Mouse (Mus musculus): ENCODE data around the gene Gars. TPM values are rescaled to one million over a fixed set of nuclear protein-coding genes. Genes with fewer than 3 reads are reported as not detected.

Gars gene
- polyA plus RNA-seq, 1 experiment from 2014 or later, result 233 TPM

GRCm38 (mm10) chr6:55043206-55043605 is 5.4 kb downstream of the Gars start:
- H3K9me3 ChIP-seq (replicated peaks), result no peaks in the 10 kb centered on the region
- peaks cover 18% of the 10 kb centered on the region for H3K36me3 ChIP-seq
- no peaks in the 10 kb centered on the region for H3K27me3 ChIP-seq (ENCODE audit: low read depth, poor library complexity, severe bottlenecking)
- peaks cover 19% of the 10 kb centered on the region for H3K4me1 ChIP-seq
- no peak overlapping the region for H3K27ac ChIP-seq (replicated peaks)
- 88% methylated on average over 8 of the region's 8 CpGs for WGBS
- H3K4me3 ChIP-seq, result no peak overlapping the region
- DNase-seq (ENCODE audit: low spot score), result no peak

GRCm38 (mm10) chr6:55044542-55044941 is 6.7 kb downstream of the Gars start:
- no peaks in the 10 kb centered on the region for H3K9me3 ChIP-seq (replicated peaks)
- H3K36me3 ChIP-seq, result peaks cover 31% of the 10 kb centered on the region
- H3K4me3 ChIP-seq, result no peak overlapping the region
- no peak overlapping the region for H3K27ac ChIP-seq (replicated peaks)
- no peak for DNase-seq (ENCODE audit: low spot score)
- 88% methylated on average over 5 of the region's 5 CpGs for WGBS
- H3K4me1 ChIP-seq, result peaks cover 8% of the 10 kb centered on the region
- no peaks in the 10 kb centered on the region for H3K27me3 ChIP-seq (ENCODE audit: low read depth, poor library complexity, severe bottlenecking)

GRCm38 (mm10) chr6:55045326-55045725 is 7.5 kb downstream of the Gars start:
- H3K27me3 ChIP-seq (ENCODE audit: low read depth, poor library complexity, severe bottlenecking), result no peaks in the 10 kb centered on the region
- H3K4me1 ChIP-seq, result peaks cover under 1% of the 10 kb centered on the region
- no peaks in the 10 kb centered on the region for H3K9me3 ChIP-seq (replicated peaks)
- no peak for DNase-seq (ENCODE audit: low spot score)
- 72% methylated on average over 1 of the region's 1 CpGs for WGBS
- no peak overlapping the region for H3K27ac ChIP-seq (replicated peaks)
- no peak overlapping the region for H3K4me3 ChIP-seq
- peaks cover 39% of the 10 kb centered on the region for H3K36me3 ChIP-seq

- H3K4me1 ChIP-seq, result no peaks in the 10 kb centered on the region
- 91% methylated on average over 10 of the region's 10 CpGs for WGBS
- no peaks in the 10 kb centered on the region for H3K27me3 ChIP-seq (ENCODE audit: low read depth, poor library complexity, severe bottlenecking)
- DNase-seq (ENCODE audit: low spot score), result no peak
- H3K27ac ChIP-seq (replicated peaks), result no peak overlapping the region
- peaks cover 76% of the 10 kb centered on the region for H3K36me3 ChIP-seq
- no peak overlapping the region for H3K4me3 ChIP-seq
- H3K9me3 ChIP-seq (replicated peaks), result no peaks in the 10 kb centered on the region
Measured at GRCm38 (mm10) chr6:55049186-55049585, 11.4 kb downstream of the Gars start.

- Histone ChIP-seq H3K4me1 (no peaks in the 10 kb centered on the region), H3K36me3 (peaks cover 97% of the 10 kb centered on the region), H3K9me3 (replicated peaks) (no peaks in the 10 kb centered on the region), H3K27ac (replicated peaks) (no peak overlapping the region), H3K27me3 (ENCODE audit: low read depth, poor library complexity, severe bottlenecking) (no peaks in the 10 kb centered on the region), H3K4me3 (no peak overlapping the region)
- no peak for DNase-seq (ENCODE audit: low spot score)
- WGBS, result 91% methylated on average over 4 of the region's 4 CpGs
Measured at GRCm38 (mm10) chr6:55054491-55054890, 16.7 kb downstream of the Gars start.

- WGBS, result 90% methylated on average over 3 of the region's 3 CpGs
- Histone ChIP-seq H3K4me1 (no peaks in the 10 kb centered on the region), H3K27ac (replicated peaks) (no peak overlapping the region), H3K36me3 (peaks cover 97% of the 10 kb centered on the region), H3K9me3 (replicated peaks) (no peaks in the 10 kb centered on the region), H3K27me3 (ENCODE audit: low read depth, poor library complexity, severe bottlenecking) (no peaks in the 10 kb centered on the region), H3K4me3 (no peak overlapping the region)
- no peak for DNase-seq (ENCODE audit: low spot score)
Measured at GRCm38 (mm10) chr6:55057427-55057826, 19.6 kb downstream of the Gars start.

- Histone ChIP-seq H3K4me3 (no peak overlapping the region), H3K9me3 (replicated peaks) (no peaks in the 10 kb centered on the region), H3K27ac (replicated peaks) (no peak overlapping the region), H3K27me3 (ENCODE audit: low read depth, poor library complexity, severe bottlenecking) (no peaks in the 10 kb centered on the region), H3K4me1 (no peaks in the 10 kb centered on the region), H3K36me3 (peaks cover 99% of the 10 kb centered on the region)
- WGBS, result 94% methylated on average over 7 of the region's 7 CpGs
- no peak for DNase-seq (ENCODE audit: low spot score)
Measured at GRCm38 (mm10) chr6:55060241-55060825, 22.5 kb downstream of the Gars start.

- H3K4me3 ChIP-seq, result no peak overlapping the region
- DNase-seq (ENCODE audit: low spot score), result no peak
- H3K9me3 ChIP-seq (replicated peaks), result no peaks in the 10 kb centered on the region
- no peak overlapping the region for H3K27ac ChIP-seq (replicated peaks)
- WGBS, result 94% methylated on average over 11 of the region's 11 CpGs
- peaks cover 99% of the 10 kb centered on the region for H3K36me3 ChIP-seq
- no peaks in the 10 kb centered on the region for H3K4me1 ChIP-seq
- no peaks in the 10 kb centered on the region for H3K27me3 ChIP-seq (ENCODE audit: low read depth, poor library complexity, severe bottlenecking)
Measured at GRCm38 (mm10) chr6:55061328-55061727, 23.5 kb downstream of the Gars start.

GRCm38 (mm10) chr6:55062200-55062599 is 24.4 kb downstream of the Gars start:
- Histone ChIP-seq H3K4me3 (no peak overlapping the region), H3K27ac (replicated peaks) (no peak overlapping the region), H3K27me3 (ENCODE audit: low read depth, poor library complexity, severe bottlenecking) (no peaks in the 10 kb centered on the region), H3K9me3 (replicated peaks) (no peaks in the 10 kb centered on the region), H3K36me3 (peaks cover 98% of the 10 kb centered on the region), H3K4me1 (no peaks in the 10 kb centered on the region)
- DNase-seq (ENCODE audit: low spot score), result no peak
- 93% methylated on average over 5 of the region's 5 CpGs for WGBS

- Histone ChIP-seq H3K27me3 (ENCODE audit: low read depth, poor library complexity, severe bottlenecking) (no peaks in the 10 kb centered on the region), H3K27ac (replicated peaks) (no peak overlapping the region), H3K36me3 (peaks cover 99% of the 10 kb centered on the region), H3K4me1 (no peaks in the 10 kb centered on the region), H3K4me3 (no peak overlapping the region), H3K9me3 (replicated peaks) (no peaks in the 10 kb centered on the region)
- DNase-seq (ENCODE audit: low spot score), result no peak
- WGBS, result 90% methylated on average over 9 of the region's 9 CpGs
Measured at GRCm38 (mm10) chr6:55063793-55064476, 26.1 kb downstream of the Gars start.

- H3K4me1 ChIP-seq, result no peaks in the 10 kb centered on the region
- H3K36me3 ChIP-seq, result peaks cover 99% of the 10 kb centered on the region
- no peak overlapping the region for H3K27ac ChIP-seq (replicated peaks)
- H3K9me3 ChIP-seq (replicated peaks), result no peaks in the 10 kb centered on the region
- WGBS, result 92% methylated on average over 7 of the region's 7 CpGs
- H3K27me3 ChIP-seq (ENCODE audit: low read depth, poor library complexity, severe bottlenecking), result no peaks in the 10 kb centered on the region
- no peak for DNase-seq (ENCODE audit: low spot score)
- H3K4me3 ChIP-seq, result no peak overlapping the region
Measured at GRCm38 (mm10) chr6:55064477-55064827, 26.6 kb downstream of the Gars start.

GRCm38 (mm10) chr6:55065903-55066302 is 28.1 kb downstream of the Gars start:
- DNase-seq (ENCODE audit: low spot score), result no peak

GRCm38 (mm10) chr6:55076561-55077255 is 38.9 kb downstream of the Gars start:
- Histone ChIP-seq H3K4me1 (no peaks in the 10 kb centered on the region), H3K27ac (replicated peaks) (no peak overlapping the region), H3K9me3 (replicated peaks) (no peaks in the 10 kb centered on the region), H3K4me3 (no peak overlapping the region), H3K27me3 (ENCODE audit: low read depth, poor library complexity, severe bottlenecking) (no peaks in the 10 kb centered on the region), H3K36me3 (peaks cover 98% of the 10 kb centered on the region)
- DNase-seq (ENCODE audit: low spot score), result no peak
- 94% methylated on average over 4 of the region's 4 CpGs for WGBS

More at GRCm38 (mm10) chr6:55065903-55066302, 28.1 kb downstream of the Gars start:
- Histone ChIP-seq H3K36me3 (peaks cover 96% of the 10 kb centered on the region), H3K4me1 (no peaks in the 10 kb centered on the region), H3K27me3 (ENCODE audit: low read depth, poor library complexity, severe bottlenecking) (no peaks in the 10 kb centered on the region), H3K27ac (replicated peaks) (no peak overlapping the region), H3K4me3 (no peak overlapping the region), H3K9me3 (replicated peaks) (no peaks in the 10 kb centered on the region)
- 90% methylated on average over 2 of the region's 2 CpGs for WGBS
